Mouse (Mus musculus): Measurements from ENCODE around the gene Rtl6. TPM values are rescaled to one million over a fixed set of nuclear protein-coding genes. Genes with fewer than 3 reads are reported as not detected.

Rtl6 gene
- 0.33 TPM in 1 of 2 replicates, not detected in the other for polyA plus RNA-seq (2012; ENCODE audit: insufficient read depth, insufficient read length, missing spikeins)

DNA sequence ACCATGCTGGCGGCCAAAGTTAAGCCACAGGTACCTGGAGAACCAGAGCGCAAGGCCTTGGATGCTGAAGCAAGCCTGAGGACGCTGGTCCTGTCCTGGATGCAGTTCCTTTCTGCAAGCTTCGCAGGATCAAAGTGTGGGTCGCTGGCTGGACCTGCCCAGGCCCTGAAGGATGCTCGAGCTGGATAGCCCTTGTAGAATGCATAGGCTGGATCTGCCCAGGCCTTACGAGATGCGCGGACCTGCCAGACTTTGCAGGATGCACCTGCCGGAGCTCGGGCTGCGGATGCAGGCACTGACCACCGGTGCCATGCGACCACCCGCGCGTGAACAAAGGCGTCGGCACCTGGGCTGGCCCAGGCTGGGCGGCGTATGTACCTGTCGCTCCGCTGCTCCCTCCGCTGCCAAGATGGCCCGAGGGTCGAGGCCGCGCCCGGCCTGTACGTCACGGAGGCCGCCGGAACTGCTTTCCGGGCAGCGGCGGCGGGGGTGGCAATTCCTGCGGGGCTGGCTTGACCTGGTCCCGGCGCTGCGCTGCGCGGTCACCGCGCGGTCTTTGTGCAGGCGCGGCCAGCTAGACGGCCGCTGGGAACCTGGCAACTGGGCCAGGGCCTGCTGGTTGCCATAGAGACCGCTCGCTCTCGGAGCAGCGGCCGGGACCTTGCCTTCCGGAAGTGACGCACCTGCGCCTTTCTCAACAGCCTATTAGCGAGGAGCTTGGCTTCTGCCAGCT, at the start of gene Rtl6:
Rtl6 (minus strand) TSS at position 635 of the 733 bp plus-strand sequence.
- H3K4me3 ChIP-seq (ENCODE audit: insufficient read depth, low read depth, low read length) = peak within 1 kb of the TSS; percentile 54
- H3K27ac ChIP-seq (replicated peaks; ENCODE audit: low read depth, low read length) = no peak within 1 kb of the TSS
- H3K4me1 ChIP-seq (ENCODE audit: control insufficient read depth, insufficient read depth, insufficient read length, low read length) = no peaks in the 10 kb centered on the region

- no peak overlapping the region for H3K4me3 ChIP-seq (ENCODE audit: insufficient read depth, low read depth, low read length)
- H3K27ac ChIP-seq (replicated peaks; ENCODE audit: low read depth, low read length) = no peak overlapping the region
- no peaks in the 10 kb centered on the region for H3K4me1 ChIP-seq (ENCODE audit: control insufficient read depth, insufficient read depth, insufficient read length, low read length)
These were observed 45.8 kb upstream of the Rtl6 start for GRCm38 (mm10) chr15:84603267-84603963.

DNA sequence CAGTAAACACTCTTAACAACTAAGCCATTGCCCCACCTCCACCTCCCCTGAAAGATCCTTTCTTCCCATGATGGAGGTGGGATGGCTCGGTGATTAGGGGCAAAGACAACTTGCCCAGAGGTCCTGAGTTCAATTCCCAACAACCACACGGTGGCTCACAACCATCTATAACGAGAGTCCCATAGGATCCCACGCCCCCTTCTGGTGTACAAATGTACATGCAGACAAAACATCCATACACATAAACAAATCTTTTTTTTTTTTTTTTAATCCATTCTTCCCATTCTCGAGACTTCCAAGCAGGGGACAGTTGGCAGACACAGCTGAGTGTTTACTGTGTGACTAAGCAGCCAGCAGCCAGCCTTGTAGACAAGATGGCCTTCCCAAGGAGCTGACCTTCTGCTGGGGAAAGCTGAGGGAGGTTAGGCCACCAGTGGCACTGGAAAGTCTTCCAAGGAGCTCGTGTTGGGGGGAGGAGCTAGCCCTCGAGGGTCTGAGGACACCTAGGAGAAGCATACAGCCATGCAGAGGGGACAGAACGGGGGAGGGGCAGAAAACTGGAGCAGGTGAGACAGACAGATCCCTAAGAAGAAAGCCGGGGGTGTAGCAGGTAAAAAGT, 43.5 kb upstream of the Rtl6 start:
- no peak overlapping the region for H3K27ac ChIP-seq (replicated peaks; ENCODE audit: low read depth, low read length)
- H3K4me3 ChIP-seq (ENCODE audit: insufficient read depth, low read depth, low read length) = no peak overlapping the region
- H3K4me1 ChIP-seq (ENCODE audit: control insufficient read depth, insufficient read depth, insufficient read length, low read length) = no peaks in the 10 kb centered on the region

DNA sequence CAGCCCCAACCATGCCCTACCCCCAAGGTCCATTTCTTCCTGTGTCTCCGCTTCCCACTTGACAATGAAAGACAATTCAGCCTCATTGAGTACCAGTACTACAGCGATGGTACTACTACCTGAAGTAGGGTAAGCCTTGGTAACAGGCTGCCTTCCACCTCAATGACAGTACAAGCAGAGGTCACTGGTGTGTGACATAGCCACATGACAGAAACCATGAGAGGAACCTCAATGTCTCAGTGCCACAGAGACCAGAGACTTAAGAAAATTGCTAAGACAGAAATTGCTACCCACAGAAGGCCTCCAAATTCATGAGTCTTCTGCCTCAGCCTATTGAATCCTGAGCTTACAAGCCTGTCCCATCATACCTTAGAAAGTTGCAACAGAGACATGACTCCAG, 41.3 kb upstream of the Rtl6 start:
- Histone ChIP-seq H3K27ac (replicated peaks; ENCODE audit: low read depth, low read length) (no peak overlapping the region), H3K4me3 (ENCODE audit: insufficient read depth, low read depth, low read length) (no peak overlapping the region), H3K4me1 (ENCODE audit: control insufficient read depth, insufficient read depth, insufficient read length, low read length) (no peaks in the 10 kb centered on the region)

DNA sequence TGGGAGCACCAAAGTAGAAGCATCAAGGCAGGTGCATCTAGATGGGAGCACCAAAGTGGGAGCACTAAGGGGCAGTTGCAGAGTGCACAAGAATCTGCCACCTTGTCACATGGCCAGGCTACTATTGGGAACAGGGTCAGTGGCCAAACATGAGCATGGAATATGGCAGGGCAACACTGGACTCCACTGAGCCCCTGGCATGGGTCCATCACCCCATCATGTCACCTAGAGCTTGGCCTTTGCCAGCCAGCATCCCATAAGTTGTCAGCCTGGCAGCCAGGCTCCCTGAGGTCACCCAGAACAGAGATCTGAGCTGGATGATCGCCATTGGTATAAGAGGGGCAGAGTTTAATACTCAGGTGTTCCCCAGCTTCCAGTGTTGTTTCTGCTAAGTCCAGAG, 40.2 kb upstream of the Rtl6 start:
- no peaks in the 10 kb centered on the region for H3K4me1 ChIP-seq (ENCODE audit: control insufficient read depth, insufficient read depth, insufficient read length, low read length)
- no peak overlapping the region for H3K27ac ChIP-seq (replicated peaks; ENCODE audit: low read depth, low read length)
- H3K4me3 ChIP-seq (ENCODE audit: insufficient read depth, low read depth, low read length) = no peak overlapping the region

GRCm38 (mm10) chr15:84597021-84597420, 39.4 kb upstream of the Rtl6 start:
- Histone ChIP-seq H3K27ac (replicated peaks; ENCODE audit: low read depth, low read length) (no peak overlapping the region), H3K4me3 (ENCODE audit: insufficient read depth, low read depth, low read length) (no peak overlapping the region), H3K4me1 (ENCODE audit: control insufficient read depth, insufficient read depth, insufficient read length, low read length) (no peaks in the 10 kb centered on the region)

DNA sequence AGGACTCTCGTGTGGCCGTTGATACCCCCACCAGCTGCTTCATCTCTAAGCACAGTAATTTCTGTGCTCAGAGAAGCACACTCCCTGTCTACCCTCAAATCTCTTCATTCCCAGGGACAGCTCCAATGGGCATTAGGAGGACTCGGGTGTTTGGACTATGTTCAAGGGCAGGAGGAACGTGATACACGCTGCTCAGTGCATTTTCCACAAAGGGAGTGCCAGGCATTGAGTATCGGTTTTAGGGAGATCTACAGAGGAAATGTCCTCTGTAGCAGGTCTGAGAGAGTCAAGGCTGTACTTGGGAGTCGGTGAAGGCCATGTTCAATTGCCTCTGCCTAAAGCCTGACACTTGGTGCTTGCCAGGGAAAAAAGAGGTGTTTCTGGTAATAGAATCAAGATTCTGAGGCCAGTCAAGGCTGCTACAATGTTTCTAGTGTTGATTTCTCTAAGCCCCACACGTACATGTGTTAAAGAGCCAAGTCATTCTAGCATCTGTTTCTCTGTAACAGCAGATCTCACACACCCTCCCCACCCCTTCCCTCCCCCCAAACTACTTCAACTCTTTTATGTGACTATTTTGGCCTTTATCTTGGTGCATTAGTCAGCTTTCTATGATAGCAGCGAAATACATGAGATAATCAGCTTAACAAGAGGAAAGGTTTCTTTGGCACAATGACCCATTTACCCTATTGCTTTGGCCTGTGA, 37.8 kb upstream of the Rtl6 start:
- H3K4me1 ChIP-seq (ENCODE audit: control insufficient read depth, insufficient read depth, insufficient read length, low read length) = no peaks in the 10 kb centered on the region
- no peak overlapping the region for H3K27ac ChIP-seq (replicated peaks; ENCODE audit: low read depth, low read length)
- H3K4me3 ChIP-seq (ENCODE audit: insufficient read depth, low read depth, low read length) = no peak overlapping the region

DNA sequence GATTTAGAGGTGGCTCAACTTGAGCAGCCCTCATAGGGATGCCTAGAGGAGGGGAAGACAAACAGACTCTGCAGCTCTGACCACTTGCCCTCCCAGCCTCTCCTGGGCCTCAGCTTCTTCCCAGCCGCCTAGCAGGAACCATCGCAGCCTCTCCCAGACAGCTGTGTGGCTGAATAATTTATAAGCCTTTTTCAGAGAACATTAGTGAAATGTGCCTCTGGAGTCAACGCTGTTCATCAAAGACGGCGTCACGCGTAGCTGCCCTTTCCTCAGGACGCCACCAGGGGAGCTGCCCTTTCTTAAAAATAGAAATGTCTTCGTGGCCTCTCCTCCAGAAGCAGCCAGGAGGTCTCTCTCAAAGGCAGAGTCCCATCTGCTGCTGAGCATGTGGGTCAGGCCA, 35.9 kb upstream of the Rtl6 start:
- H3K4me3 ChIP-seq (ENCODE audit: insufficient read depth, low read depth, low read length) = no peak overlapping the region
- no peak overlapping the region for H3K27ac ChIP-seq (replicated peaks; ENCODE audit: low read depth, low read length)
- H3K4me1 ChIP-seq (ENCODE audit: control insufficient read depth, insufficient read depth, insufficient read length, low read length) = no peaks in the 10 kb centered on the region

DNA sequence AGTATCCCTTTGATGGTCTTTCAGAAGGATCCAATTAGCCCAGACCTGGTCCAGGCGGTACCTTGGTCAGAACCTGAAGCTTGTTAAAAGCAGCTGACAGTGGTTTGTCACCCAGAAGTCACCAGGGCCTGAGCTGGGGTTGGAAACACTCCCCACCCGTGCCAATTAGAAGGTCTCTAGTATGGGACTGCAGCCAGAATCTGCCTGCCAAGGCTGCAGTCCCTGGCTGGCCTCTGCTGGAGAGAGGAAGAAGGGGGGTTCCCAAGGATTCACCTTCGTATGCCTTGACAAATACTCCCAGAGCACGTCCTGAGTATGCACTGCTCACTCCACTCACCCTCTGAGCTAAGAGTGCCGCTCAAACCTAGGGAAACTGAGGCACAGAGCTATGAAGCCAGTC, 34.6 kb upstream of the Rtl6 start:
- Histone ChIP-seq H3K4me1 (ENCODE audit: control insufficient read depth, insufficient read depth, insufficient read length, low read length) (no peaks in the 10 kb centered on the region), H3K4me3 (ENCODE audit: insufficient read depth, low read depth, low read length) (no peak overlapping the region), H3K27ac (replicated peaks; ENCODE audit: low read depth, low read length) (no peak overlapping the region)

GRCm38 (mm10) chr15:84591573-84592139, 34.0 kb upstream of the Rtl6 start:
- Histone ChIP-seq H3K4me1 (ENCODE audit: control insufficient read depth, insufficient read depth, insufficient read length, low read length) (no peaks in the 10 kb centered on the region), H3K4me3 (ENCODE audit: insufficient read depth, low read depth, low read length) (no peak overlapping the region), H3K27ac (replicated peaks; ENCODE audit: low read depth, low read length) (no peak overlapping the region)

- Histone ChIP-seq H3K27ac (replicated peaks; ENCODE audit: low read depth, low read length) (no peak overlapping the region), H3K4me1 (ENCODE audit: control insufficient read depth, insufficient read depth, insufficient read length, low read length) (no peaks in the 10 kb centered on the region), H3K4me3 (ENCODE audit: insufficient read depth, low read depth, low read length) (no peak overlapping the region)
These were observed 30.8 kb upstream of the Rtl6 start for GRCm38 (mm10) chr15:84588371-84588821.

DNA sequence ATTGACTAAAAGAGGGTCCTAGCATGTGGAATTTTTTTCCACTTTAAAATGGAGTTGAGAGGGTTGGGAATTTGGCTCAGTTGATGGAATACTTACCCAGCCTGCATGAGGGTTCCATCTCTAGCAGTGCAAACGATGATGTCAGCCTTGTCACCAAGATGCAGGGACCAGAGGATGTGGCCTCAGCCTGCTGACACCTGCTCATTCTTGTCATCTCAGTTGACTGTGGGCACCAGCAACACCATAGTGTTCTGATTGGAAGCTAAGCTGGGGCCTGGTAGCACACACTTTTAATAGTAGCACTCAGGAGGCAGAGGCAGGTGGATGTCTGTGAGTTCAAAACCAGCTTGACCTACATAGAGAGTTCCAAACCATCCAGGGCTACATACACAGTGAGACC, 21.0 kb upstream of the Rtl6 start:
- Histone ChIP-seq H3K4me1 (ENCODE audit: control insufficient read depth, insufficient read depth, insufficient read length, low read length) (no peaks in the 10 kb centered on the region), H3K27ac (replicated peaks; ENCODE audit: low read depth, low read length) (no peak overlapping the region), H3K4me3 (ENCODE audit: insufficient read depth, low read depth, low read length) (no peak overlapping the region)

DNA sequence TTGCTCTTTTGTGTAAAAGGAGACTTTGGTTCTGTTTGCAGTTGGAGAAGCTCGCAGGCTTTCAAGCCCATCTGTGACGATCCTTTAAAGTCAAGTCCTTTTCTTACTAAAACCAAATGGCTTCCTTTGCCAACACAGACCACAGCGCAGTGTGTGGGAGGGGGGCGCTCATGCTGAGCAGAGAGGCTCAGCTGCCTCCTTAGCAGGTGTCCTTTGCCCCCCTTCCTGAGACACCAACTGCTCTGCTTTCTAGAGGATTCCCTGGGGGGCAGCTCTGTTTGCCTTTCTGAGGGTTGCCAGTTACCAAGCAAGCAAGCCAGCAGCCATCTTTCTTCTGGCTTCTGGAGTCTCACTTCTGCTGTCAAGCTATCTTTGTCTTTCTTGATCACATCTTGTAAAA, 19.4 kb upstream of the Rtl6 start:
- no peaks in the 10 kb centered on the region for H3K4me1 ChIP-seq (ENCODE audit: control insufficient read depth, insufficient read depth, insufficient read length, low read length)
- no peak overlapping the region for H3K27ac ChIP-seq (replicated peaks; ENCODE audit: low read depth, low read length)
- H3K4me3 ChIP-seq (ENCODE audit: insufficient read depth, low read depth, low read length) = no peak overlapping the region

DNA sequence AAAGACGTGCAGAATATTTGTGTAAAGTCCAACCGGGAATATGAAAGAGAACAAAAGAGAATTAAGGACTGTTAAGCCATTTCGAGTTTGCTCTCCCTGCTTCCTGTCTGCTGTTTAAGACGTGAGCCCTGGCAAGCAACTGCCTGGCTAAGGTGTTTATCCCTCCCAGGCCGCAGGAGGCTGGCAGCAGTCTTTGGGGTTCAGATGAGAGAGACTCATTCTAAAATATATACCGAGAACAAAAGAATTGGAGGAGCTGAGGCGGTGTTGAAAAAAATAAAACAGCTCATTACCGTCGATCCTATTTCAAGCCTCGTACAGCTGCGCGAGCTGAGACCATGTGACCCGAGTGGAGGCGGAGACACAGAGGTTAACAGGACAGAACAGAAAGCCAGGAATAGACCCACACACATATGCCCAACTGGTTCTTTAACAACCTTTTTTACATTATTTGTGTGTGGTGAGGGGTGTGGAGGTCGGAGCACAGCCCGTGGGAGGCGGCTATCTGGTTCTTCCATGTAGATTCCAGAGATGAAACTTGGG, 9.0 kb upstream of the Rtl6 start:
- Histone ChIP-seq H3K4me3 (ENCODE audit: insufficient read depth, low read depth, low read length) (no peak overlapping the region), H3K27ac (replicated peaks; ENCODE audit: low read depth, low read length) (no peak overlapping the region)

DNA sequence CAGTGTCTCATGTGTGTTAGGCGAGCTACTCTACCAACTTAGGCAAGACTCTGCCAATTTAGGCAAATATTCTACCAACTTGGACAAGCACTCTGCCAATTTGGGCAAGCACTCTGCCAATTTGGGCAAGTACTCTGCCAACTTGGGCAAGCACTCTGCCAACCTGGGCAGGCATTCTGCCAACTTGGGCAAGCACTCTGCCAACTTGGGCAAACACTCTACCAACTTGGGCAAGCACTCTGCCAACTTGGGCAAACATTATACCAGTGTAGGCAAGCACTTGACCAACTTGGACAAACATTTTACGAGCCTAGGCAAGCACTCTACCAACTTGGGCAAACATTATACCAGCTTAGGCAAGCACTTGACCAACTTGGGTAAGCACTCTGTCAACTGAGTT, 3.9 kb upstream of the Rtl6 start:
- Histone ChIP-seq H3K4me1 (ENCODE audit: control insufficient read depth, insufficient read depth, insufficient read length, low read length) (no peaks in the 10 kb centered on the region), H3K27ac (replicated peaks; ENCODE audit: low read depth, low read length) (no peak overlapping the region), H3K4me3 (ENCODE audit: insufficient read depth, low read depth, low read length) (no peak overlapping the region)

More for the DNA sequence above, 9.0 kb upstream of the Rtl6 start:
- no peaks in the 10 kb centered on the region for H3K4me1 ChIP-seq (ENCODE audit: control insufficient read depth, insufficient read depth, insufficient read length, low read length)

Data from brown adipose tissue, adult 24 weeks (tissue).